Mouse (Mus musculus) C2C12 (cell line): ENCODE data around the gene Gm20379.

Experiments used
- CTCF ChIP-seq: IDR thresholded peaks from one replicate; pipeline ENCODE4 v1.5.1; 2011; ENCODE audit not compliant: control insufficient read depth, insufficient read depth, insufficient read length
- MAX ChIP-seq: IDR thresholded peaks from one replicate; pipeline ENCODE4 v1.6.1; 2011; ENCODE audit warnings: mild to moderate bottlenecking, control low read depth
- MYOD1 ChIP-seq: IDR thresholded peaks from one replicate; pipeline ENCODE4 v1.6.1; 2011; ENCODE audit warnings: low read depth; ENCODE audit not compliant: control insufficient read depth, insufficient read length
- USF1 ChIP-seq: IDR thresholded peaks from one replicate; pipeline ENCODE4 v1.6.1; 2011; ENCODE audit warnings: low read depth, mild to moderate bottlenecking, control low read depth, moderate library complexity

DNA sequence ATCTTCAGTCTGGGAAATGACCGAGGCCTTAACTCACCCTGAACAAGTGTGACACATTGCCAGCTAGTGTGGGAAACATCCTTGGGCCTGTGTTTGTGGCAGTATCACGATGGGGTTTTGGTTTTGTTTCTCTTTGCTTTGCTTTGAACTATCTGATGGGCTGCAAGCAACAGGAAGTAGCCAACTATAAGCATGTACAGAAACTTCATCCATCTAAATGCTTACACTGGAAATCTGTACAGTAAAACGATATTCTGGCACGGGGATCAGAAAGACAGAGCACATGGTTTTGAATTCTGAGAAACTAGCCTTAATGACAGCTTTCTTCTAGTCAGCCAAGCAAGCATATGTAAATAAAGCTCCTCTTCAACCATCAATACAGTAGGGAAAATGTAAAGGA is 48.2 kb downstream of the Gm20379 start:
- TF ChIP-seq CTCF: no peak
- no peak for TF ChIP-seq USF1
- TF ChIP-seq MYOD1: no peak
- TF ChIP-seq MAX: no peak
